8 mouse cellular contexts compared by ENCODE assay signal in the genomic region with DNA sequence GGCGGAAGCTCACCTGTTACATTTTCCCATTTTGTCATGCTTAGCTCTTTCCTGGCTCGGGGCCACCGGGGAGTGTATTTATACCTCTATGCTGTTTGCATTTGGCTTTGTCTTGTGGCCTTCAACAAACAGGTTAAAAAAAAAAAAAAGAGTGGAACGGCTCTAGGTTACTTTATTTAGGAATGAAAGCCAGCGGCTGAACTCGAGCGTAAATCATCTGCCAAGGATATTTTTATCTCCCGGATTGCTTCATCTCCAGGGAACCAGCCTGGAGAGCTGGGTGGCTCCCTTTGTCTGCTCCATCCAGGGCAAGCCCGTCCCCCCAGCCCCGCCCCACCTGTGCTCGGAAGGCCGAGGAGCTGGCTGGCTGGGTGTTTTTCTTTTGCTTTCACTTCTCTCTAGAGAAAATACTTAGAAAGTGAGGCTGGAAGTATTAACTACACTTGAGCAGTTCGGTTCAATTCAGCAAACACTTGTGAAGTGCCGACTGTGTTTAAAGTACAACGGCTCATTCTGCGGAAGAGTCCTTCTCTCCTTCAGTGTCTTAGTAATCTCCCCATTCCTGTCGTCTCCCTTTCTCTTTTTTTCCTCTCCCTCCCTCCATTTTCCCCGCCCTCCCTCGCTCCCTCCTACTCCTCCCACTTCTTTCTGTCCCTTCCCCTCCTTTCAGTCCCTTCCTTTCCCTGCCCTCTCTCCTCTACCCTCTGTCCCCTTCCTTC. TPM values are rescaled to one million over a fixed set of nuclear protein-coding genes. Genes with fewer than 3 reads are reported as not detected.
DNase-seq lines count a peak whose midpoint lies in the region; ATAC-seq and TF ChIP-seq lines count a peak whose summit lies in the region.

No protein-coding gene starts in this region.

- peak overlapping the region; percentile 31 for H3K4me3 ChIP-seq in C2C12 (ENCODE audit: insufficient read depth, poor library complexity, severe bottlenecking)
- H3K4me3 ChIP-seq in bone marrow, adult 2 months (replicated peaks; ENCODE audit: control insufficient read depth, low read depth, low read length): peak overlapping the region; percentile 60
- H3K4me3 ChIP-seq in embryonic fibroblast, embryonic 13.5 days (ENCODE audit: insufficient read depth, low read length): peak overlapping the region; percentile 70
- H3K4me3 ChIP-seq in heart, embryonic 13.5 days: peak overlapping the region; percentile 58
- peak overlapping the region; percentile 60 for H3K4me3 ChIP-seq in kidney, embryonic 16.5 days (ENCODE audit: low read length)
- peak overlapping the region; percentile 50 to 73 for H3K4me3 ChIP-seq in liver, embryonic 14.5 days (ENCODE audit: insufficient read depth in 1 of 2, low read depth in 2 of 2, low read length in 2 of 2)
- H3K4me3 ChIP-seq in neural tube, embryonic 11.5 days (ENCODE audit: low read depth, low read length): peak overlapping the region; percentile 24

- H3K27ac ChIP-seq in bone marrow, adult 2 months (ENCODE audit: control insufficient read depth, insufficient read depth, low read depth, low read length, poor library complexity): no peak overlapping the region
- peak overlapping the region; percentile 72 for H3K27ac ChIP-seq in embryonic fibroblast, embryonic 13.5 days (ENCODE audit: insufficient read depth, low read length)
- peak overlapping the region; percentile 87 for H3K27ac ChIP-seq in heart, embryonic 13.5 days (replicated peaks)
- peak overlapping the region; percentile 69 for H3K27ac ChIP-seq in kidney, embryonic 16.5 days (ENCODE audit: low read length)
- H3K27ac ChIP-seq in liver, embryonic 14.5 days: no peak overlapping the region
- H3K27ac ChIP-seq in neural tube, embryonic 11.5 days (ENCODE audit: low read depth, low read length): no peak overlapping the region

- H3K79me2 ChIP-seq in C2C12 (ENCODE audit: control insufficient read depth, insufficient read depth): no peaks in the 10 kb centered on the region

- H3K9ac ChIP-seq in heart, embryonic 13.5 days: peak overlapping the region; percentile 80
- peak overlapping the region; percentile 68 for H3K9ac ChIP-seq in kidney, embryonic 16.5 days (replicated peaks; ENCODE audit: low read length)
- peak overlapping the region; percentile 34 for H3K9ac ChIP-seq in liver, embryonic 14.5 days (replicated peaks)
- peak overlapping the region; percentile 15 for H3K9ac ChIP-seq in neural tube, embryonic 11.5 days (ENCODE audit: low read length)

- no peaks in the 10 kb centered on the region; the same call in 1 of the 2 replicates for H3K4me1 ChIP-seq in bone marrow, adult 2 months (ENCODE audit: control insufficient read depth, insufficient read depth, low read length)
- H3K4me1 ChIP-seq in embryonic fibroblast, embryonic 13.5 days (ENCODE audit: control insufficient read depth, insufficient read depth, low read length): peaks cover 5% of the 10 kb centered on the region; the same call in 1 of the 2 replicates
- peaks cover 30% of the 10 kb centered on the region for H3K4me1 ChIP-seq in heart, embryonic 13.5 days
- peaks cover 9% of the 10 kb centered on the region; the same call in 1 of the 2 replicates for H3K4me1 ChIP-seq in kidney, embryonic 16.5 days (ENCODE audit: insufficient read depth, low read length)
- H3K4me1 ChIP-seq in liver, embryonic 14.5 days (replicated peaks; ENCODE audit: control insufficient read depth in 2 of 2, insufficient read depth in 2 of 2, low read length in 1 of 2): 0 out of 4 replicates have a peak, but pooled peaks cover 0 to 2% of the 10 kb centered on the region in 2 experiments
- 0 out of 2 replicates have a peak, but pooled peaks cover 2% of the 10 kb centered on the region for H3K4me1 ChIP-seq in neural tube, embryonic 11.5 days (ENCODE audit: control insufficient read depth, insufficient read depth, low read length)

- no peaks in the 10 kb centered on the region for H3K27me3 ChIP-seq in C2C12 (ENCODE audit: control insufficient read depth, insufficient read depth, insufficient read length)
- peaks cover 4% of the 10 kb centered on the region; the same call in 1 of the 2 replicates for H3K27me3 ChIP-seq in heart, embryonic 13.5 days (replicated peaks)
- no peaks in the 10 kb centered on the region; the same call in 1 of the 2 replicates for H3K27me3 ChIP-seq in kidney, embryonic 16.5 days (ENCODE audit: insufficient read depth, low read length)
- H3K27me3 ChIP-seq in liver, embryonic 14.5 days (ENCODE audit: control insufficient read depth, insufficient read depth, low read length): no peaks in the 10 kb centered on the region
- no peaks in the 10 kb centered on the region for H3K27me3 ChIP-seq in neural tube, embryonic 11.5 days (ENCODE audit: control insufficient read depth, insufficient read depth, low read length)

- 1% methylated on average over 19 of the region's 19 CpGs for WGBS in bone marrow, adult 2 months
- 1% methylated on average over 17 of the region's 19 CpGs for WGBS in heart, embryonic 13.5 days
- under 1% methylated on average over 19 of the region's 19 CpGs for WGBS in kidney, embryonic 16.5 days
- 3% methylated on average over 19 of the region's 19 CpGs for WGBS in liver, embryonic 14.5 days (ENCODE audit: insufficient replicate concordance)
- 4% methylated on average over 19 of the region's 19 CpGs for WGBS in neural tube, embryonic 11.5 days

- TF ChIP-seq POLR2A in bone marrow, adult 2 months (IDR thresholded peaks at IDR 0.05; ENCODE audit: borderline replicate concordance, control insufficient read depth, low read depth, low read length): no peak
- TF ChIP-seq POLR2A in embryonic fibroblast, embryonic 13.5 days (IDR thresholded peaks at IDR 0.05; ENCODE audit: low read depth, low read length): peak; percentile 64

- peak overlapping the region; percentile 65 for H3ac ChIP-seq in C2C12 (ENCODE audit: control insufficient read depth, insufficient read length, low read depth)

- ATAC-seq in heart, embryonic 13.5 days (ENCODE audit: extremely low read depth, insufficient number of reproducible peaks, low FRiP score, low TSS enrichment): peak; percentile 78
- ATAC-seq in kidney, embryonic 16.5 days (ENCODE audit: low FRiP score, low TSS enrichment): peak; percentile 94
- ATAC-seq in liver, embryonic 14.5 days (ENCODE audit: insufficient read depth): peak; percentile 61; the same call in 1 of the 2 replicates
- ATAC-seq in neural tube, embryonic 11.5 days (ENCODE audit: insufficient read depth, low FRiP score, low TSS enrichment): no peak

- peak; percentile 10 to 18 (median 16) for DNase-seq in liver, embryonic 14.5 days (ENCODE audit: low read depth in 3 of 3, low spot score in 3 of 3)
- DNase-seq in neural tube, embryonic 11.5 days (ENCODE audit: low spot score): peak; percentile 56
- peak; percentile 70 for DNase-seq in testis, postnatal 10 days (ENCODE audit: low spot score)

- TF ChIP-seq EP300 in liver, embryonic 14.5 days (IDR thresholded peaks at IDR 0.05; ENCODE audit: low read depth): no peak

- no peaks in the 10 kb centered on the region for H3K79me3 ChIP-seq in C2C12 (ENCODE audit: low read depth)

- peak overlapping the region; percentile 71 for H3K4me2 ChIP-seq in heart, embryonic 13.5 days
- H3K4me2 ChIP-seq in kidney, embryonic 16.5 days (replicated peaks; ENCODE audit: low read depth, low read length): peak overlapping the region; percentile 62
- H3K4me2 ChIP-seq in liver, embryonic 14.5 days (ENCODE audit: low read depth): peak overlapping the region; percentile 50
- peak overlapping the region; percentile 35 for H3K4me2 ChIP-seq in neural tube, embryonic 11.5 days (ENCODE audit: low read depth)

- no peaks in the 10 kb centered on the region for H3K36me3 ChIP-seq in C2C12 (ENCODE audit: control insufficient read depth, insufficient read depth)
- no peaks in the 10 kb centered on the region for H3K36me3 ChIP-seq in heart, embryonic 13.5 days
- no peaks in the 10 kb centered on the region for H3K36me3 ChIP-seq in kidney, embryonic 16.5 days (ENCODE audit: insufficient read depth, low read length)
- no peaks in the 10 kb centered on the region for H3K36me3 ChIP-seq in liver, embryonic 14.5 days (replicated peaks; ENCODE audit: control insufficient read depth, insufficient read depth, low read depth)
- no peaks in the 10 kb centered on the region for H3K36me3 ChIP-seq in neural tube, embryonic 11.5 days (ENCODE audit: control insufficient read depth, insufficient read depth, low read length)

- no peak for TF ChIP-seq CTCF in C2C12 (IDR thresholded peaks at IDR 0.05; ENCODE audit: control insufficient read depth, insufficient read depth, insufficient read length)
- TF ChIP-seq CTCF in bone marrow, adult 2 months (IDR thresholded peaks at IDR 0.05; ENCODE audit: control insufficient read depth, insufficient read depth, low read length): no peak
- no peak for TF ChIP-seq CTCF in embryonic fibroblast, embryonic 13.5 days (IDR thresholded peaks at IDR 0.05; ENCODE audit: borderline replicate concordance, insufficient read depth, low read length)
- TF ChIP-seq CTCF in liver, embryonic 14.5 days (IDR thresholded peaks at IDR 0.05; ENCODE audit: low read depth): no peak

- no peaks in the 10 kb centered on the region for H3K9me3 ChIP-seq in heart, embryonic 13.5 days
- H3K9me3 ChIP-seq in kidney, embryonic 16.5 days (ENCODE audit: low read length): no peaks in the 10 kb centered on the region
- no peaks in the 10 kb centered on the region for H3K9me3 ChIP-seq in liver, embryonic 14.5 days (ENCODE audit: control insufficient read depth, low read length)
- no peaks in the 10 kb centered on the region for H3K9me3 ChIP-seq in neural tube, embryonic 11.5 days (ENCODE audit: control insufficient read depth, low read length)

TF ChIP-seq in C2C12, 6 proteins besides CTCF, POLR2A, EP300 and RAD21:
- TF ChIP-seq MAX (IDR thresholded peaks at IDR 0.05) (peak; percentile 41), MYOD1 (IDR thresholded peaks at IDR 0.05; ENCODE audit: control insufficient read depth, insufficient read length, low read depth) (no peak), CEBPB (IDR thresholded peaks at IDR 0.05; ENCODE audit: low read depth) (peak; percentile 98)

RNA-seq across cellular contexts. Expression of a gene that starts 44.6 kb away (rescaled TPM):
- polyA plus RNA-seq in C2C12 (2012; fragmentation: generic; extraction: Trizol): 0.29 TPM
- polyA plus RNA-seq in bone marrow, adult 2 months (2011; ENCODE audit: insufficient read depth, insufficient read length, low replicate concordance, missing spikeins): 0.05 and 0.35 TPM in 2 replicates
- polyA plus RNA-seq in embryonic fibroblast, embryonic 13.5 days (2011; ENCODE audit: insufficient read length, low read depth, missing spikeins): not detected in 2 replicates
- polyA plus RNA-seq in heart, embryonic 13.5 days (2015; fragmentation: Nextera tagmentation; extraction: Ambion mirVana): not detected in 2 replicates
- polyA plus RNA-seq in kidney, embryonic 16.5 days (2015; fragmentation: Nextera tagmentation; extraction: Ambion mirVana): 0.05 and 0.07 TPM in 2 replicates
- under 0.01 TPM in 1 of 2 replicates, not detected in the other for polyA plus RNA-seq in liver, embryonic 14.5 days (2012; rRNA removed)
- not detected in 2 replicates for polyA plus RNA-seq in liver, embryonic 14.5 days (2014; fragmentation: Nextera tagmentation; extraction: Ambion mirVana)
- polyA plus RNA-seq in neural tube, embryonic 11.5 days (2014; fragmentation: Nextera tagmentation; extraction: Ambion mirVana): 0.11 and 0.15 TPM in 2 replicates

Comparison
In these comparisons a context has a peak if more than half of its experiments do, and no peak if none do; other contexts are left out.
1. H3K27ac ChIP-seq: peak in embryonic fibroblast, embryonic 13.5 days (single experiment), heart, embryonic 13.5 days (single experiment) and kidney, embryonic 16.5 days (single experiment); none in bone marrow, adult 2 months (single experiment), liver, embryonic 14.5 days (single experiment) and neural tube, embryonic 11.5 days (single experiment).
2. H3K9ac ChIP-seq: peak in every context shown above with its lines; median percentile 80 in heart, embryonic 13.5 days; 68 in kidney, embryonic 16.5 days; 34 in liver, embryonic 14.5 days; 15 in neural tube, embryonic 11.5 days.
3. DNase-seq: peak in every context shown above with its lines; median percentile 70 in testis, postnatal 10 days; 56 in neural tube, embryonic 11.5 days; 16 in liver, embryonic 14.5 days.
4. Peak in every context shown above with its lines, with median percentiles within 50 percentile points of each other: H3K4me3 ChIP-seq and H3K4me2 ChIP-seq.